Mouse (Mus musculus): Measurements from ENCODE around the gene Dut. TPM values are rescaled to one million over a fixed set of nuclear protein-coding genes. Genes with fewer than 3 reads are reported as not detected.

Gene Dut
- polyA plus RNA-seq, 1 experiment from 2014 or later = 69.1 TPM

GRCm38 (mm10) chr2:125228472-125229409, 18.2 kb upstream of the Dut start:
- Histone ChIP-seq H3K27me3 (ENCODE audit: control insufficient read depth, insufficient read depth, low read length) (no peaks in the 10 kb centered on the region), H3K4me2 (ENCODE audit: low read depth, low read length) (no peak overlapping the region), H3K9ac (replicated peaks; ENCODE audit: low read depth, low read length) (no peak overlapping the region), H3K4me1 (ENCODE audit: control insufficient read depth, insufficient read depth, low read length) (no peaks in the 10 kb centered on the region), H3K27ac (ENCODE audit: low read depth, low read length) (no peak overlapping the region), H3K9me3 (ENCODE audit: control insufficient read depth, low read length) (no peaks in the 10 kb centered on the region), H3K4me3 (ENCODE audit: low read depth, low read length) (no peak overlapping the region), H3K36me3 (ENCODE audit: control insufficient read depth, insufficient read depth, low read length) (no peaks in the 10 kb centered on the region)
- WGBS = 91% methylated on average over 11 of the region's 11 CpGs
- no peak for ATAC-seq (ENCODE audit: low read depth)

DNA sequence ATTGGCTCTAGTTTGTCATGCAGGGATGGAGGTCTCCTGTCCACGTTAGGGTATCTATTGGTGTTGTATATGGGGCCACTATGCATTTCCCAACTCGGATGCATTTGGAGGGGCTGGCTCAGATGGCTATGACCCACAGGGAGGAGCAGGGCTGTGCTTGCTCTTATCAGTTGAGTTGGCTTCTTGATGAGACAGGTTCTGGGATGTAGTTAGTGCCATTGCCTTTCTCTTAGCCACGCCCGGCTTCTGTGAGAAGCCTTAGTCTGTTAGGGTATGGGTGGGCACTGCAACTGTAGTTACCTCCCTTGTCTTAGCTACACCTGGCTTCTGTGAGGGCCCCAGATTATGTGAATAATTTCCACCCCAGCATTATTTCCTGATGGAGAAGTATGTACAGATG, 14.8 kb upstream of the Dut start:
- Histone ChIP-seq H3K27ac (ENCODE audit: low read depth, low read length) (no peak overlapping the region), H3K9me3 (ENCODE audit: control insufficient read depth, low read length) (no peaks in the 10 kb centered on the region), H3K9ac (replicated peaks; ENCODE audit: low read depth, low read length) (no peak overlapping the region), H3K4me1 (ENCODE audit: control insufficient read depth, insufficient read depth, low read length) (no peaks in the 10 kb centered on the region), H3K4me2 (ENCODE audit: low read depth, low read length) (no peak overlapping the region), H3K27me3 (ENCODE audit: control insufficient read depth, insufficient read depth, low read length) (no peaks in the 10 kb centered on the region), H3K36me3 (ENCODE audit: control insufficient read depth, insufficient read depth, low read length) (no peaks in the 10 kb centered on the region), H3K4me3 (ENCODE audit: low read depth, low read length) (no peak overlapping the region)
- WGBS = 90% methylated on average over 4 of the region's 4 CpGs
- no peak for ATAC-seq (ENCODE audit: low read depth)

DNA sequence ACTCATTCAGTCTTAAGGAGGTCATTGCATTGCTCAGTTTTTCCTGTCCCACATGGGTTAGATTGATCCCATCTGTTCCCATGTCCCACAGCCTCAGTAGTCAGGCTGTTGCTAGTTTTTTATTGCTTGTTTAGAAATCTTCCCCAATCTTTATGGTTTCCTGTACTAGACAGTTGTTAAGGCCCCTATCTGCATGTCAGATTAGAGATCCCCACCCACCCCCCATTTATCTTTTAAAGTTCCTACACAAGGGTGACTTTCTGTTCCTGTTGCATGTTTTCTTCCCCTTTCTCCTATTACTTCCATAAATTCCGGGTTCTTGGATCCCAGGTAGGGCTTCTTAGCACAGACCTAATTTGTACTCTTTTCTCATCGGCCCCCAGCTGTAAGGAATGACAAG, 13.5 kb upstream of the Dut start:
- Histone ChIP-seq H3K27ac (ENCODE audit: low read depth, low read length) (no peak overlapping the region), H3K9ac (replicated peaks; ENCODE audit: low read depth, low read length) (no peak overlapping the region), H3K9me3 (ENCODE audit: control insufficient read depth, low read length) (no peaks in the 10 kb centered on the region), H3K36me3 (ENCODE audit: control insufficient read depth, insufficient read depth, low read length) (no peaks in the 10 kb centered on the region), H3K4me2 (ENCODE audit: low read depth, low read length) (no peak overlapping the region), H3K4me3 (ENCODE audit: low read depth, low read length) (no peak overlapping the region), H3K4me1 (ENCODE audit: control insufficient read depth, insufficient read depth, low read length) (no peaks in the 10 kb centered on the region), H3K27me3 (ENCODE audit: control insufficient read depth, insufficient read depth, low read length) (no peaks in the 10 kb centered on the region)
- no peak for ATAC-seq (ENCODE audit: low read depth)
- 91% methylated on average over 2 of the region's 2 CpGs for WGBS

DNA sequence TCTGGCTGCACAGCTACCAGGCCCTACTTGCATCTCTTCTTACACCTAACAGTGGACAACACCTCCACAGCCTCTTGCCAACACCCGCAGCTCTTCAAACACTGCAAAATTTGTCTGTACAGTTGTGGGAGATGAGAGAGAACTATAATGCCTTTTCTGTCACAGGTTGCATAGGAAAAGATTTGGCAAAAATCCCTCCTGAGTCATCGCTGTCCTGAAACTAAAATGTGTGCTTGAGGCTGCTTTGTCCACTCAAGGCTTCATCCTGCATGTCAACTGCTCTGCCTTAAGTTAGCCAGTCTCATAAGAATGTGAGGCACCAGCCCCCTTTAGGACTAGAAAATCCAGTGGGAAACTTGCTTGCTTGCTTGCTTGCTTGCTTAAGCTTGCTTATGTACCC, 12.9 kb upstream of the Dut start:
- H3K27me3 ChIP-seq (ENCODE audit: control insufficient read depth, insufficient read depth, low read length) = no peaks in the 10 kb centered on the region
- H3K4me2 ChIP-seq (ENCODE audit: low read depth, low read length) = no peak overlapping the region
- H3K4me3 ChIP-seq (ENCODE audit: low read depth, low read length) = no peak overlapping the region
- H3K27ac ChIP-seq (ENCODE audit: low read depth, low read length) = no peak overlapping the region
- H3K9ac ChIP-seq (replicated peaks; ENCODE audit: low read depth, low read length) = no peak overlapping the region
- no peaks in the 10 kb centered on the region for H3K9me3 ChIP-seq (ENCODE audit: control insufficient read depth, low read length)
- ATAC-seq (ENCODE audit: low read depth) = no peak
- 100% methylated on average over 2 of the region's 2 CpGs for WGBS
- H3K4me1 ChIP-seq (ENCODE audit: control insufficient read depth, insufficient read depth, low read length) = no peaks in the 10 kb centered on the region
- H3K36me3 ChIP-seq (ENCODE audit: control insufficient read depth, insufficient read depth, low read length) = no peaks in the 10 kb centered on the region

DNA sequence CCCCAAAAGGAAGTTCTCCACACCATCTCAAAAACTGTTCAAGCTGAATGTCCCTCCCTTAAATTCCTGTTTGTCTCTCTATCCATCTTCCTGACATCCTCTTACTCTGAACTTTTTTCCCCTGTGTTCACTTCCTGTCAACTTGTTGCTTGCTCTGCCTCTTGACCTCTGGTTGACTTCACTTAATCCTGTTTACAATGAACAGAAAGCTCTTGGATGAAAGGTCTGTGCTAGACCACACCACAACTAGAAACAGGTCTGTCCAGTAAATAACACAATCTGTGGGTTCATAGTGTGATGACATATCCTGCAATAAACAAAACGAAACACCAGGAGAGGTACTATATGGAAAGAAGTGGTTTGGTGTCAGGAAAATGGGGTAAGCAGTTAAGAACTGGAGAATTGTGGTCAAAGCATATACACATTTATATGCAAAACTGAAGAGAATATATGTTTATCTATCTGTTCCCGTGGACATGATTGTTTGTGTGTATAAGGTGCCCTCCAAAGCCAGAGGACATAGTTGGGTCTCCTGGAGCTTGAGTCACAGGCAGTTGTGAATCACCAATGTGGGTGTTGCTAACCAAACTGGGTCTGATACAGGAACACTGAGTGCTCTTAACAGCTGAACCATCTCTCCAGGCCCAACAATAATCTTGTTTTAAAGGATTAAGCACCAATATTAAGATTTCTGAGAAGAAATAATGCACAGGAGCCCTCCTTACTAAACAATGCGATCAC, 1.3 kb upstream of the Dut start:
- WGBS = 95% methylated on average over 3 of the region's 3 CpGs

DNA sequence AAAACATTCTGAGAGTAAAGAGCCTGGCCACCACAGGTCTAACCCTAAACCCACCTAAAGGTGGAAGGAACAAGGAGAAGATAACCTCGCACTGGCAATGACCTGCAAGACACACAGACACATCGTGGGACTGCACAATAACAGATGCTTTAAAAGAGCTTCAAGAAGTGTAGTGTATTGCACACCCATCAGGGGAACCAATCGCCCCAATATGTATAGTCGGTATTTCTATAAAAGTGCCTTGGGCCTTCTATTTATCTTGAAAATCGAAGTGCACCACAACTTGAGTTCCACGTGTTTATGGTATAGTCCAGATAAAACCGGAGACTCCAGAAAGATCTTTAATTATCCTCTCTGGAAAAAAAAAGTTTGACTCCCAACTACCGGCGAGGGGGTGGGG, 321 bp upstream of the Dut start:
- H3K4me1 ChIP-seq (ENCODE audit: control insufficient read depth, insufficient read depth, low read length) = peaks cover 9% of the 10 kb centered on the region; the same call in 1 of the 2 replicates
- H3K4me2 ChIP-seq (ENCODE audit: low read depth, low read length) = peak overlapping the region; percentile 63
- 17% methylated on average over 9 of the region's 9 CpGs for WGBS
- H3K9me3 ChIP-seq (ENCODE audit: control insufficient read depth, low read length) = no peaks in the 10 kb centered on the region
- peak overlapping the region; percentile 75 for H3K9ac ChIP-seq (replicated peaks; ENCODE audit: low read depth, low read length)
- peak overlapping the region; percentile 60 for H3K4me3 ChIP-seq (ENCODE audit: low read depth, low read length)
- no peak for ATAC-seq (ENCODE audit: low read depth)
- H3K27ac ChIP-seq (ENCODE audit: low read depth, low read length) = peak overlapping the region; percentile 86
- no peaks in the 10 kb centered on the region for H3K36me3 ChIP-seq (ENCODE audit: control insufficient read depth, insufficient read depth, low read length)
- no peaks in the 10 kb centered on the region for H3K27me3 ChIP-seq (ENCODE audit: control insufficient read depth, insufficient read depth, low read length)

More for the DNA sequence above, 1.3 kb upstream of the Dut start:
- H3K4me1 ChIP-seq (ENCODE audit: control insufficient read depth, insufficient read depth, low read length) = peaks cover 9% of the 10 kb centered on the region; the same call in 1 of the 2 replicates
- H3K36me3 ChIP-seq (ENCODE audit: control insufficient read depth, insufficient read depth, low read length) = no peaks in the 10 kb centered on the region
- no peak overlapping the region for H3K27ac ChIP-seq (ENCODE audit: low read depth, low read length)
- H3K27me3 ChIP-seq (ENCODE audit: control insufficient read depth, insufficient read depth, low read length) = no peaks in the 10 kb centered on the region
- no peak overlapping the region for H3K4me2 ChIP-seq (ENCODE audit: low read depth, low read length)
- H3K4me3 ChIP-seq (ENCODE audit: low read depth, low read length) = no peak overlapping the region
- no peak overlapping the region for H3K9ac ChIP-seq (replicated peaks; ENCODE audit: low read depth, low read length)
- ATAC-seq (ENCODE audit: low read depth) = no peak
- no peaks in the 10 kb centered on the region for H3K9me3 ChIP-seq (ENCODE audit: control insufficient read depth, low read length)

- WGBS = under 1% methylated on average over 9 of the region's 9 CpGs
- Histone ChIP-seq H3K36me3 (ENCODE audit: control insufficient read depth, insufficient read depth, low read length) (no peaks in the 10 kb centered on the region), H3K27me3 (ENCODE audit: control insufficient read depth, insufficient read depth, low read length) (no peaks in the 10 kb centered on the region), H3K4me2 (ENCODE audit: low read depth, low read length) (peak overlapping the region; percentile 63), H3K9me3 (ENCODE audit: control insufficient read depth, low read length) (no peaks in the 10 kb centered on the region), H3K4me1 (ENCODE audit: control insufficient read depth, insufficient read depth, low read length) (peaks cover 9% of the 10 kb centered on the region; the same call in 1 of the 2 replicates), H3K9ac (replicated peaks; ENCODE audit: low read depth, low read length) (peak overlapping the region; percentile 75), H3K4me3 (ENCODE audit: low read depth, low read length) (peak overlapping the region; percentile 60), H3K27ac (ENCODE audit: low read depth, low read length) (peak overlapping the region; percentile 86)
- ATAC-seq (ENCODE audit: low read depth) = peak; percentile 28
These were observed 909 bp downstream of the Dut start for GRCm38 (mm10) chr2:125247962-125248235.

- Histone ChIP-seq H3K9ac (replicated peaks; ENCODE audit: low read depth, low read length) (peak overlapping the region; percentile 75), H3K4me3 (ENCODE audit: low read depth, low read length) (peak overlapping the region; percentile 60), H3K4me2 (ENCODE audit: low read depth, low read length) (peak overlapping the region; percentile 63), H3K27ac (ENCODE audit: low read depth, low read length) (no peak overlapping the region), H3K36me3 (ENCODE audit: control insufficient read depth, insufficient read depth, low read length) (no peaks in the 10 kb centered on the region), H3K9me3 (ENCODE audit: control insufficient read depth, low read length) (no peaks in the 10 kb centered on the region), H3K27me3 (ENCODE audit: control insufficient read depth, insufficient read depth, low read length) (no peaks in the 10 kb centered on the region), H3K4me1 (ENCODE audit: control insufficient read depth, insufficient read depth, low read length) (peaks cover 9% of the 10 kb centered on the region; the same call in 1 of the 2 replicates)
- ATAC-seq (ENCODE audit: low read depth) = no peak
- WGBS = 1% methylated on average over 8 of the region's 8 CpGs
These were observed 1.3 kb downstream of the Dut start for GRCm38 (mm10) chr2:125248256-125248655.

GRCm38 (mm10) chr2:125249339-125249738, 2.3 kb downstream of the Dut start:
- ATAC-seq (ENCODE audit: low read depth) = no peak
- WGBS = 89% methylated on average over 4 of the region's 4 CpGs
- Histone ChIP-seq H3K9ac (replicated peaks; ENCODE audit: low read depth, low read length) (no peak overlapping the region), H3K4me1 (ENCODE audit: control insufficient read depth, insufficient read depth, low read length) (peaks cover 9% of the 10 kb centered on the region; the same call in 1 of the 2 replicates), H3K9me3 (ENCODE audit: control insufficient read depth, low read length) (no peaks in the 10 kb centered on the region), H3K4me2 (ENCODE audit: low read depth, low read length) (no peak overlapping the region), H3K27me3 (ENCODE audit: control insufficient read depth, insufficient read depth, low read length) (no peaks in the 10 kb centered on the region), H3K4me3 (ENCODE audit: low read depth, low read length) (no peak overlapping the region), H3K36me3 (ENCODE audit: control insufficient read depth, insufficient read depth, low read length) (0 out of 2 replicates have a peak, but pooled peaks cover 8% of the 10 kb centered on the region), H3K27ac (ENCODE audit: low read depth, low read length) (no peak overlapping the region)
